Mouse (Mus musculus) splenic B cell, adult 2 months (primary cell): Measurements from ENCODE around the gene Tbc1d22a.
"Not testable (repeated sequence)": the region's sequence is repeated elsewhere in the genome, so short reads cannot be mapped to it uniquely, and the experiment has no call there.

ENCODE experiments used
- DNase-seq: peaks from one replicate; pipeline ENCODE4 v3.0.0-alpha.2; 2011; ENCODE audit warnings: low read depth, low spot score
- H3K27me3 ChIP-seq: 2 replicates; pipeline ENCODE4 v1.6.1; 2012; ENCODE audit warnings: mild to moderate bottlenecking, low read length, moderate library complexity, mixed read lengths; ENCODE audit not compliant: control insufficient read depth, poor library complexity, insufficient read depth, severe bottlenecking
- H3K36me3 ChIP-seq: 2 replicates; pipeline ENCODE4 v1.6.1; 2012; ENCODE audit warnings: mild to moderate bottlenecking, low read length, moderate library complexity, mixed read lengths; ENCODE audit not compliant: control insufficient read depth, poor library complexity, insufficient read depth, severe bottlenecking

Tbc1d22a gene

DNA sequence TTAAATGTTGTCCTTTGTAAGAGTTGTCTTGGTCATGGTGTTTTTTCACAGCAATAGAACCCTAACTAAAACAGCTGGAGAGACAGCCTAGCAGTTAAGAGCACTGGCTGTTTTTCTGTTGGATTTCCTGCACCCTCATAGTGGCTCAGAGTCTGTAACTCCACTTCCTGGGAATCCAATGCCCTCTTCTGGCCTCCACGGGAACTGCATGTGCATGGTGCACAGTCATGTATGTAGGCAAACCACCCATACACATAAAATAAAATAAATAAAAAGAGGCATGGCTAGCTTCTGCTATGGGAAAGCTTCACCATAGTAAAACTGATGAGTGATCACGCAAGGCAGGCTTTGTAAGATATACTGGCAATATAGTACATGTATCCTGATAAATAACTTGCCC lies 9.0 kb upstream of the Tbc1d22a start:
- peak; percentile 88 for DNase-seq
- Histone ChIP-seq H3K27me3 (no peaks in the 10 kb centered on the region), H3K36me3 (no peaks in the 10 kb centered on the region)

- no peak for DNase-seq
- Histone ChIP-seq H3K36me3 (no peaks in the 10 kb centered on the region), H3K27me3 (no peaks in the 10 kb centered on the region)
These were observed 7.9 kb upstream of the Tbc1d22a start for GRCm38 (mm10) chr15:86206385-86206784.

- not testable (repeated sequence) for H3K36me3 ChIP-seq, DNase-seq, H3K27me3 ChIP-seq
These were observed 2.1 kb upstream of the Tbc1d22a start for GRCm38 (mm10) chr15:86212193-86212592.

DNA sequence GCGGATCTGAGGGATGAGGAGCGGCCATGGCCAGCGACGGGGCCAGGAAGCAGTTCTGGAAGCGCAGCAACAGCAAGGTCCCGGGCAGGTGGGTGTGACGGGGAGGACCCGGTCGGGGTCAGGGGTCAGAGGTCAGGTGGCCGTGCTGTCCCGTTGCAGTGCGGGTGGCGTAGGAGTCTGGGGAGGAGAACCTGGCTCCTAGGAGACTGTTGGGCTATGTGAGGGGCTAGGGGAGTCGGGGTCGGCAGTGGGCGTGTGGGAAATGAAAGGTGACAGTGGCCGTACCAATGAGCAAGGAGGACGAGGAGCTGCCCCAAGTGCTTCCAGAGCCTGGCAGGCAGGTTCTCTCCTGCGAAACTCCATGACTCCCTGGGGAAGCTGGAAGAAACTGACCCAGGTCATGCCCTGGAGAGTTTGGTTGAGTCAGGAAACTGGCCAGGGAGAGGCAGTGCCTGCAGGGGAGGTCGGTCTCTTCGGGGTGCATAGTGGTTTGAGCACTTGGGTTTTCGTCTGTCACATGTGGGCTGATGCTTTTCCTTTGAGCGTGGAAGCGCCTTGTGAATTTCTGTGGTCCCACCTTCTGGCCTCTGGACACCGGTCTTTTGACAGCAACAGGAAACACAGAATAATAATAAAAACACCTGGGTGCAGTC lies 416 bp downstream of the Tbc1d22a start:
- no peaks in the 10 kb centered on the region for H3K36me3 ChIP-seq
- H3K27me3 ChIP-seq, result no peaks in the 10 kb centered on the region
- DNase-seq, result no peak

DNA sequence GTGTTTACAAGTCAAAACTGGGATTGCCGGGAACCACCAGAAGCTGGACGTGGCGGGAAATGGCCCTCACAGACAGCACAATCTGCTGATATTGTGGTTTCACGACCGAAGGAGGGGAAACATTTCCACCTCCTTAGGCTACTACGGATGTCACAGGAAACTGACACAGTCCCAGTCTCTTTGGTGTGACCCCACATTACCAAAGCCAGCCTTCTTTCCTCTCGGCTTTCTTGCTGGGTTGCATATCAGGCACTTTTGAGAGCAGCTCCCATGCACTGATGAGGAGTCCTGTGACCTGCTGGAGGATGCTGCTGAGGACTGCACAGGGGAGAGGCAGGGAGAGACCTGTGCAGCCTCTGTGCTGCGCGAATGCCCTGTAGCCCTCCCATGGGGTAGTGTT lies 2.4 kb downstream of the Tbc1d22a start:
- not testable (repeated sequence) for H3K36me3 ChIP-seq, DNase-seq, H3K27me3 ChIP-seq

- Histone ChIP-seq H3K27me3 (no peaks in the 10 kb centered on the region), H3K36me3 (no peaks in the 10 kb centered on the region)
- no peak for DNase-seq
These were observed 5.4 kb downstream of the Tbc1d22a start for GRCm38 (mm10) chr15:86219534-86220228.

DNA sequence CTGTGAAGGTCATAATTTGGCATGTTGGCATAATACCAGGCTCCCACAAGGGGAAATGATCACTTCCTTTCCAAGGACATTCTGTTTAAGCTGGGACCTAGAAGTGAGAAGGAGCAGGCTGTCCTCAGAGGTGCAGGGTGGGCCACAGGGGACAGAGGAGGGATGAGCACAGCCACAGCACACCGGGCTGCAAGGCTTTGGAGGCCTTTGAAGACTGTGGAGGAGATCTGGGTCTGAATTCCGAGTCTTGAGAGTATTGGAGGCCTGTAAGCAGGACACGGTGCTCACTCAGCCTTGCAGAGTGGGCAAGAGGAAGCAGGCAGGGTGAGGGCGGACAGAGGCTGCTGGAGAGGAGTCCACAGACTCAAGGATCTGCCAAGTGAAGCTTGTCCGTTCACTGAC lies 6.0 kb downstream of the Tbc1d22a start:
- no peak for DNase-seq
- Histone ChIP-seq H3K27me3 (no peaks in the 10 kb centered on the region), H3K36me3 (no peaks in the 10 kb centered on the region)

DNA sequence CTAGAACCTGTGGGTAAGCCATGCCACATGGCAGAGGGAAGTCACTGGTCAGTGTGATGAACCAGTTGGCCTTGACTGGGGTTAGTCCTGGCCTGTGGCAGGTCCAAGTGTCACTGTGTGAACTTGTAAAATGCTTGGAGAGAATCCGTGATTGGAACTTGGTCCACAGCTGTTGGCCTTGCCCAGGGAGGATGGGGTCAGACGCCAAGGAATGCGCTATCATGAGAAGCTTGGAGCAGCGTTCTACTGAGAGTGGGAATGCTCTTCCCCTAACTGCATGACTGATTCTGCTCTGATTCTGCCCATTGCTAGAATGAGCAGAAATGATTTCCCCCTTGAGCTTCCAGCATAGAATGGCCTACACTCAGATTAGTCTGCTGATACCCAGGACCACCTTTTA lies 6.5 kb downstream of the Tbc1d22a start:
- no peaks in the 10 kb centered on the region for H3K27me3 ChIP-seq
- no peak for DNase-seq
- H3K36me3 ChIP-seq, result no peaks in the 10 kb centered on the region

- no peak for DNase-seq
- Histone ChIP-seq H3K27me3 (no peaks in the 10 kb centered on the region), H3K36me3 (no peaks in the 10 kb centered on the region)
These were observed 7.1 kb downstream of the Tbc1d22a start for GRCm38 (mm10) chr15:86221369-86221768.

- H3K27me3 ChIP-seq, H3K36me3 ChIP-seq, DNase-seq: not testable (repeated sequence)
These were observed 7.6 kb downstream of the Tbc1d22a start for GRCm38 (mm10) chr15:86221901-86222300.

DNA sequence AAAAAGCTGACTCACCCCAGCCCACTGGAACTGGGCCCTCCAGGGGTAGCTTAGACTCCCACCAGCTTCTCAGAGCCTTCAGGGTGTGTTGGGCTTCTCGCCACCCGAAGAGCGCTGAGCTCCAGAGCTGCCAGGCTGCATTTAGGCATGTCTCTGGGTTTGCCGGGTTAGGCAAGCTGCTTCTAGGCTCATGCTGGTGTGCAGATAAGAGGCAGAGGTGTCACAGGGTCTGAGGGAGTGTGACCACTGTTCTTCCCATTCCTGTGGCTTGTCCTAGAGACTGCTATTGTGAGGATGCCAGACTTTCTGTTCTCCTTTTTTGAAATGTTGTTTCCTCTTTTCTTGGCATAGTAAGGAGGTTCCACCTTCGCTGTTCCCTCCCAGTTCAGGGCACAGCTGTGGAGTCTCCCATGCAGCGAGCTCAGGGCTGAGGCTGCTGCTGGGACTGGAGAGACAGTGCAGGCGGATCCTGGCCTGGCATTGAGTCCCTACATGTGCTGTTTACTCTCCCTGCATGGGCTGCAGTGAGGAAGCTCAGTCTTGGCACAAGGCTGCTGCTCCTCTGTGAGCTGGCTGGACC lies 10.8 kb downstream of the Tbc1d22a start:
- H3K27me3 ChIP-seq, result no peaks in the 10 kb centered on the region
- H3K36me3 ChIP-seq, result no peaks in the 10 kb centered on the region
- DNase-seq, result no peak

DNA sequence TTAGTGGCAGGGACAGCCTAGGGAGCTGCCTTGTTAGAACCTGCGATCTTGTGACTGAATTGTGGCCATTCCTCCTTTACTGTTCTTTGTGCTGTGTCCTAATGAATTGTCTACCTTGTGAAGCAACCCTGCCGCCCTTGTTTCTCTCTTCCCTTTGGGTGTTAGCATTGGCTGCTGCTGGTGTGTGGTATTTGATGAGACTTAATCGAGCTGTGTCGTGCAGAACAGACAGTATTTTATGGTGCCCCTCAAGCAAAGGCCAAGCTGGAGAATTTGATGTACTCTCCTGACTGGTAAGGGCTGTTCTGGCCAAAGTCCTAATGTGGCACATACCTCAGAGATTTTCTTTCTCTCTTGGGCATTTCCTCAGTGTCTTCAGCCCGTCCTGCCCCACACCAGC lies 12.0 kb downstream of the Tbc1d22a start:
- no peaks in the 10 kb centered on the region for H3K36me3 ChIP-seq
- no peaks in the 10 kb centered on the region for H3K27me3 ChIP-seq
- DNase-seq, result no peak

GRCm38 (mm10) chr15:86226968-86227367 lies 12.7 kb downstream of the Tbc1d22a start:
- H3K27me3 ChIP-seq, result no peaks in the 10 kb centered on the region
- DNase-seq, result no peak
- H3K36me3 ChIP-seq, result no peaks in the 10 kb centered on the region

GRCm38 (mm10) chr15:86228186-86228585 lies 13.9 kb downstream of the Tbc1d22a start:
- Histone ChIP-seq H3K36me3 (no peaks in the 10 kb centered on the region), H3K27me3 (no peaks in the 10 kb centered on the region)
- peak; percentile 80 for DNase-seq

DNA sequence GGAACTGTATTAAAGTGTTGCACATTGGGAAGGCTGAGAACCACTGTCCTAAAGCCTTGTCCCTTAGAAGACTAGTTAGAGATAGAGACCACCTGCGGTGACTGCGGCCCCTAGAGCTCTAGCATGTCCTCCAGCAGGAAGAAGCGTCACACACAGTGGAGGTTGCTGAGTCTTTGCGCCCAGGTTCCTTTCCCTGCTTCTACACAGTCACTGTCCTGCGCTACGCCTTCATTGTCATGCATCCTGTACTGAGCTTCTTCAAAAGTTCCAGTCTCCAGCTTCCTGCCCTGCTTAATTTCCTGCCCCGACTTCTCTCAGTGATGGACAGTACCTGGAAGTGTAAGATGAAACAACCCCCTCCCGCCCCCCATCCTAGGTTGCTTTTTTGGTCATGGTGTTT lies 14.8 kb downstream of the Tbc1d22a start:
- no peak for DNase-seq
- H3K27me3 ChIP-seq, result no peaks in the 10 kb centered on the region

More for the DNA sequence above, 14.8 kb downstream of the Tbc1d22a start:
- no peaks in the 10 kb centered on the region for H3K36me3 ChIP-seq
